Mouse (Mus musculus): ENCODE measurements at regions not wholly inside any gene's neighbourhood (a gene's known extent, or its start where the extent isn't known, plus 50 kb on each side); places are given as distances from the start of the nearest gene placed in this dataset.
A peak's percentile ranks its signal among the peaks of the same experiment; 100 is the strongest.

- TF ChIP-seq POLR2A (IDR thresholded peaks at IDR 0.05; ENCODE audit: borderline replicate concordance, control insufficient read depth, low read depth, low read length) (no peak), CTCF (IDR thresholded peaks at IDR 0.05; ENCODE audit: control insufficient read depth, insufficient read depth, low read length) (no peak)
- peak overlapping the region; percentile 19; the same call in 1 of the 2 replicates for H3K27ac ChIP-seq (ENCODE audit: control insufficient read depth, insufficient read depth, low read depth, low read length, poor library complexity)
- peaks cover 6% of the 10 kb centered on the region for H3K4me1 ChIP-seq (ENCODE audit: control insufficient read depth, insufficient read depth, low read length)
- H3K4me3 ChIP-seq (replicated peaks; ENCODE audit: control insufficient read depth, low read depth, low read length), result no peak overlapping the region
- 7% methylated on average over 12 of the region's 12 CpGs for WGBS
These were observed 91.6 kb upstream of the Gpr12 start for GRCm38 (mm10) chr5:146676470-146677150.

GRCm38 (mm10) chr5:146675887-146676277 lies 90.8 kb upstream of the Gpr12 start:
- Histone ChIP-seq H3K27ac (ENCODE audit: control insufficient read depth, insufficient read depth, low read depth, low read length, poor library complexity) (peak overlapping the region; percentile 67), H3K4me1 (ENCODE audit: control insufficient read depth, insufficient read depth, low read length) (peaks cover 6% of the 10 kb centered on the region), H3K4me3 (replicated peaks; ENCODE audit: control insufficient read depth, low read depth, low read length) (no peak overlapping the region)
- no peak for TF ChIP-seq CTCF (IDR thresholded peaks at IDR 0.05; ENCODE audit: control insufficient read depth, insufficient read depth, low read length)
- no peak for TF ChIP-seq POLR2A (IDR thresholded peaks at IDR 0.05; ENCODE audit: borderline replicate concordance, control insufficient read depth, low read depth, low read length)
- 73% methylated on average over 4 of the region's 4 CpGs for WGBS

GRCm38 (mm10) chr5:146675006-146675886 lies 90.2 kb upstream of the Gpr12 start:
- TF ChIP-seq POLR2A (IDR thresholded peaks at IDR 0.05; ENCODE audit: borderline replicate concordance, control insufficient read depth, low read depth, low read length), result no peak
- TF ChIP-seq CTCF (IDR thresholded peaks at IDR 0.05; ENCODE audit: control insufficient read depth, insufficient read depth, low read length), result peak; percentile 98
- Histone ChIP-seq H3K4me3 (replicated peaks; ENCODE audit: control insufficient read depth, low read depth, low read length) (no peak overlapping the region), H3K27ac (ENCODE audit: control insufficient read depth, insufficient read depth, low read depth, low read length, poor library complexity) (peak overlapping the region; percentile 67), H3K4me1 (ENCODE audit: control insufficient read depth, insufficient read depth, low read length) (peaks cover 4% of the 10 kb centered on the region)
- 17% methylated on average over 19 of the region's 19 CpGs for WGBS

GRCm38 (mm10) chr5:146661751-146662150 lies 76.7 kb upstream of the Gpr12 start:
- WGBS, result 73% methylated on average over 8 of the region's 8 CpGs
- Histone ChIP-seq H3K4me3 (replicated peaks; ENCODE audit: control insufficient read depth, low read depth, low read length) (no peak overlapping the region), H3K27ac (ENCODE audit: control insufficient read depth, insufficient read depth, low read depth, low read length, poor library complexity) (no peak overlapping the region), H3K4me1 (ENCODE audit: control insufficient read depth, insufficient read depth, low read length) (peaks cover 3% of the 10 kb centered on the region; the same call in 1 of the 2 replicates)
- TF ChIP-seq CTCF (IDR thresholded peaks at IDR 0.05; ENCODE audit: control insufficient read depth, insufficient read depth, low read length), result no peak
- no peak for TF ChIP-seq POLR2A (IDR thresholded peaks at IDR 0.05; ENCODE audit: borderline replicate concordance, control insufficient read depth, low read depth, low read length)

GRCm38 (mm10) chr5:146657228-146657627 lies 72.2 kb upstream of the Gpr12 start:
- no peak for TF ChIP-seq POLR2A (IDR thresholded peaks at IDR 0.05; ENCODE audit: borderline replicate concordance, control insufficient read depth, low read depth, low read length)
- TF ChIP-seq CTCF (IDR thresholded peaks at IDR 0.05; ENCODE audit: control insufficient read depth, insufficient read depth, low read length), result no peak
- 71% methylated on average over 2 of the region's 2 CpGs for WGBS

GRCm38 (mm10) chr5:146655394-146655793 lies 70.4 kb upstream of the Gpr12 start:
- H3K4me3 ChIP-seq (replicated peaks; ENCODE audit: control insufficient read depth, low read depth, low read length), result peak overlapping the region; percentile 55
- WGBS, result 13% methylated on average over 7 of the region's 7 CpGs
- no peak for TF ChIP-seq POLR2A (IDR thresholded peaks at IDR 0.05; ENCODE audit: borderline replicate concordance, control insufficient read depth, low read depth, low read length)
- TF ChIP-seq CTCF (IDR thresholded peaks at IDR 0.05; ENCODE audit: control insufficient read depth, insufficient read depth, low read length), result no peak
- H3K4me1 ChIP-seq (ENCODE audit: control insufficient read depth, insufficient read depth, low read length), result peaks cover 6% of the 10 kb centered on the region; the same call in 1 of the 2 replicates
- H3K27ac ChIP-seq (ENCODE audit: control insufficient read depth, insufficient read depth, low read depth, low read length, poor library complexity), result peak overlapping the region; percentile 59

More at GRCm38 (mm10) chr5:146657228-146657627, 72.2 kb upstream of the Gpr12 start:
- Histone ChIP-seq H3K4me3 (replicated peaks; ENCODE audit: control insufficient read depth, low read depth, low read length) (no peak overlapping the region), H3K27ac (ENCODE audit: control insufficient read depth, insufficient read depth, low read depth, low read length, poor library complexity) (no peak overlapping the region), H3K4me1 (ENCODE audit: control insufficient read depth, insufficient read depth, low read length) (peaks cover 6% of the 10 kb centered on the region; the same call in 1 of the 2 replicates)

- Histone ChIP-seq H3K27ac (ENCODE audit: control insufficient read depth, insufficient read depth, low read depth, low read length, poor library complexity) (no peak overlapping the region), H3K4me3 (replicated peaks; ENCODE audit: control insufficient read depth, low read depth, low read length) (no peak overlapping the region), H3K4me1 (ENCODE audit: control insufficient read depth, insufficient read depth, low read length) (peaks cover 4% of the 10 kb centered on the region; the same call in 1 of the 2 replicates)
- WGBS, result 78% methylated on average over 19 of the region's 19 CpGs
- no peak for TF ChIP-seq POLR2A (IDR thresholded peaks at IDR 0.05; ENCODE audit: borderline replicate concordance, control insufficient read depth, low read depth, low read length)
- no peak for TF ChIP-seq CTCF (IDR thresholded peaks at IDR 0.05; ENCODE audit: control insufficient read depth, insufficient read depth, low read length)
These were observed 68.8 kb upstream of the Gpr12 start for GRCm38 (mm10) chr5:146653686-146654450.

All from bone marrow, adult 2 months (tissue).